Mouse (Mus musculus): ENCODE data around the gene Pbx4.

GRCm38 (mm10) chr8:69796721-69797345 is 35.5 kb upstream of the Pbx4 start:
- TF ChIP-seq POLR2A (IDR thresholded peaks at IDR 0.05; ENCODE audit: insufficient read depth, low read length): no peak
- no peak for TF ChIP-seq EP300 (IDR thresholded peaks at IDR 0.05; ENCODE audit: insufficient read depth, low read depth, low read length)

All from ES-Bruce4 (cell line).